8 mouse cellular contexts compared by ENCODE assay signal in the genomic region with DNA sequence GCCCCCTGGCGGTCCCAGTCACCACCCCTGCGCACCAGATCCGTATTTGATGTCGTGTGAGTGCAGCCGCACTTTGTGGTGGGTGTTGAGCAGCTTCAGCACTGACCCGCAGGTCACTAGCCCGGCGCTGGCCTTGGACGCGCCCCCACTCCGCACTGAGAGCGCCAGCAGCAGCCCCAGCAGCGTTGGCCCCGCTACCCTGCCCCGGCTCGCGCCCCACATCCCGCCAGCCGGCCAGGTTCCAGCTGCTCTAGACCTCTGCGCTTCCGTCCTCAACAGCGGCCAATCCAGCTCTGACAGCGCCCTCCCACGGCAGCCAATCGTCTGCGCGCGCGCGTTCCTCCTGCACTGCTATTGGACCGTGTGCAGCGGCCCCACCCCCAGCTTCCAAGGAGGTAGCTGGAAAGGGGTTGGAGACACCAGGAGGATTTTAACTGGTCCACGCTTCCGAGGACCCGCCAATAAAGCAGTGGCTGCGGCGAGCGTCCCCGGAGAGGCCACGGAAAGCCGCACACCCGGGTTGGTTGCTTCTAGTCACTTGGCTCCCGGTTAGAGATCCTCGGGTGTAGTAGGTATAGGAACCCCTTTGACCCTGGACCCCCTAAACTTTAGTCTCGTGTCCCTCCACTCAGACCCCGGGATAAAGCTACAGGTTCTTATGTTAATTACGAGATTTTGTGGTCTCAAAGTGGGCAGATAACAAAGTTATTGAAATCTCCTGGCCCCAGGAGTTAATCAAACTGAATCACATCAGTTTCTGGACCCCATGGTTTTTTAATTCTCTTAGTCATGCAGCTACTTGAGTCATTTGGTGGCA. TPM values are rescaled to one million over a fixed set of nuclear protein-coding genes. Genes with fewer than 3 reads are reported as not detected.
A peak's percentile ranks its signal among the peaks of the same experiment; 100 is the strongest.
DNase-seq lines count a peak whose midpoint lies in the region; ATAC-seq lines count a peak whose summit lies in the region.

Gene Sdf2l1 (minus strand): TSS at position 295 of the 817 bp plus-strand sequence.

- peak; percentile 96 for ATAC-seq in heart, embryonic 14.5 days (ENCODE audit: insufficient number of reproducible peaks, insufficient read depth, low FRiP score, low read depth)
- peak; percentile 96 for ATAC-seq in liver, embryonic 13.5 days (ENCODE audit: low read depth)
- ATAC-seq in stomach, embryonic 16.5 days (ENCODE audit: insufficient read depth, low FRiP score) = peak; percentile 98

- no peaks in the 10 kb centered on the region for H3K9me3 ChIP-seq in heart, embryonic 14.5 days (ENCODE audit: control insufficient read depth, low read length)
- H3K9me3 ChIP-seq in liver, embryonic 13.5 days (replicated peaks) = no peaks in the 10 kb centered on the region
- no peaks in the 10 kb centered on the region for H3K9me3 ChIP-seq in stomach, embryonic 16.5 days (replicated peaks; ENCODE audit: control insufficient read depth, low read length)

- DNase-seq in CD4-positive, CD25-positive, alpha-beta regulatory T cell, adult 2 months (ENCODE audit: low read depth, low spot score) = peak; percentile 97
- DNase-seq in fibroblast of lung, adult 2 months (ENCODE audit: low read depth) = peak; percentile 88
- peak; percentile 98 for DNase-seq in kidney, postnatal 14 days
- DNase-seq in liver, embryonic 13.5 days = peak; percentile 98
- peak; percentile 97 for DNase-seq in neural tube, embryonic 10.5 days (ENCODE audit: extremely low spot score, low spot score)

- H3K9ac ChIP-seq in heart, embryonic 14.5 days (ENCODE audit: low read length) = peak within 1 kb of the TSS; percentile 77
- H3K9ac ChIP-seq in liver, embryonic 13.5 days = peak within 1 kb of the TSS; percentile 84
- H3K9ac ChIP-seq in stomach, embryonic 16.5 days (ENCODE audit: low read length) = peak within 1 kb of the TSS; percentile 83

- H3K36me3 ChIP-seq in heart, embryonic 14.5 days (ENCODE audit: control insufficient read depth, insufficient read depth, low read length) = no peaks in the 10 kb centered on the region
- H3K36me3 ChIP-seq in liver, embryonic 13.5 days = no peaks in the 10 kb centered on the region
- H3K36me3 ChIP-seq in stomach, embryonic 16.5 days (ENCODE audit: control insufficient read depth, insufficient read depth, low read length) = no peaks in the 10 kb centered on the region

- H3K4me2 ChIP-seq in heart, embryonic 14.5 days (ENCODE audit: low read length) = peak within 1 kb of the TSS; percentile 96
- peak within 1 kb of the TSS; percentile 94 for H3K4me2 ChIP-seq in liver, embryonic 13.5 days
- H3K4me2 ChIP-seq in stomach, embryonic 16.5 days (ENCODE audit: low read depth, low read length) = peak within 1 kb of the TSS; percentile 76

- WGBS in heart, embryonic 14.5 days = under 1% methylated on average over 47 of the region's 47 CpGs
- WGBS in liver, embryonic 13.5 days (ENCODE audit: insufficient replicate concordance) = under 1% methylated on average over 47 of the region's 47 CpGs
- under 1% methylated on average over 47 of the region's 47 CpGs for WGBS in stomach, embryonic 16.5 days

- H3K27ac ChIP-seq in brown adipose tissue, adult 24 weeks (replicated peaks; ENCODE audit: low read depth, low read length) = no peak within 1 kb of the TSS
- H3K27ac ChIP-seq in heart, embryonic 14.5 days (replicated peaks in 1 of 2; ENCODE audit: control insufficient read depth in 1 of 2, insufficient read depth in 1 of 2, low read depth in 2 of 2, low read length in 2 of 2) = peak within 1 kb of the TSS; percentile 23 to 55; a peak in 2 of 4 replicates
- peak within 1 kb of the TSS; percentile 75 for H3K27ac ChIP-seq in liver, embryonic 13.5 days
- peak within 1 kb of the TSS; percentile 64 for H3K27ac ChIP-seq in stomach, embryonic 16.5 days (ENCODE audit: low read length)

- no peaks in the 10 kb centered on the region for H3K27me3 ChIP-seq in heart, embryonic 14.5 days (ENCODE audit: control insufficient read depth, insufficient read depth, low read length)
- 0 out of 2 replicates have a peak, but pooled peaks cover 4% of the 10 kb centered on the region for H3K27me3 ChIP-seq in liver, embryonic 13.5 days
- no peaks in the 10 kb centered on the region for H3K27me3 ChIP-seq in stomach, embryonic 16.5 days (ENCODE audit: control insufficient read depth, insufficient read depth, low read length)

- no peaks in the 10 kb centered on the region for H3K4me1 ChIP-seq in brown adipose tissue, adult 24 weeks (ENCODE audit: control insufficient read depth, insufficient read depth, insufficient read length, low read length)
- peaks cover 2 to 12% of the 10 kb centered on the region in 2 experiments; a peak in 3 of 4 replicates for H3K4me1 ChIP-seq in heart, embryonic 14.5 days (ENCODE audit: control insufficient read depth in 2 of 2, insufficient read depth in 2 of 2, low read length in 2 of 2)
- H3K4me1 ChIP-seq in liver, embryonic 13.5 days (replicated peaks) = peaks cover 25% of the 10 kb centered on the region
- peaks cover 14% of the 10 kb centered on the region for H3K4me1 ChIP-seq in stomach, embryonic 16.5 days (ENCODE audit: control insufficient read depth, insufficient read depth, low read length)

- peak within 1 kb of the TSS; percentile 96 for H3K4me3 ChIP-seq in brown adipose tissue, adult 24 weeks (ENCODE audit: insufficient read depth, low read depth, low read length)
- peak within 1 kb of the TSS; percentile 81 to 85 for H3K4me3 ChIP-seq in heart, embryonic 14.5 days (ENCODE audit: control insufficient read depth in 1 of 2, insufficient read depth in 1 of 2, low read depth in 1 of 2, low read length in 2 of 2)
- H3K4me3 ChIP-seq in liver, embryonic 13.5 days (replicated peaks) = peak within 1 kb of the TSS; percentile 86
- peak within 1 kb of the TSS; percentile 92 for H3K4me3 ChIP-seq in stomach, embryonic 16.5 days (replicated peaks; ENCODE audit: low read length)

RNA-seq across cellular contexts. Expression of gene Sdf2l1, which starts in this region (rescaled TPM):
- polyA plus RNA-seq in brown adipose tissue, adult 24 weeks (2012; ENCODE audit: insufficient read depth, insufficient read length, missing spikeins) = 4.7 and 4.8 TPM in 2 replicates
- polyA plus RNA-seq in heart, embryonic 14.5 days (2014; fragmentation: Nextera tagmentation; extraction: Ambion mirVana) = 26.4 and 32.4 TPM in 2 replicates
- 75.6 and 77.1 TPM in 2 replicates for polyA plus RNA-seq in liver, embryonic 13.5 days (2015; fragmentation: Nextera tagmentation; extraction: Ambion mirVana)
- polyA plus RNA-seq in stomach, embryonic 16.5 days (2015; fragmentation: Nextera tagmentation; extraction: Ambion mirVana) = 140 and 152 TPM in 2 replicates
